Mouse (Mus musculus): ENCODE measurements at regions not wholly inside any gene's neighbourhood (a gene's known extent, or its start where the extent isn't known, plus 50 kb on each side); places are given as distances from the start of the nearest gene placed in this dataset.
A peak's percentile ranks its signal among the peaks of the same experiment; 100 is the strongest.

DNA sequence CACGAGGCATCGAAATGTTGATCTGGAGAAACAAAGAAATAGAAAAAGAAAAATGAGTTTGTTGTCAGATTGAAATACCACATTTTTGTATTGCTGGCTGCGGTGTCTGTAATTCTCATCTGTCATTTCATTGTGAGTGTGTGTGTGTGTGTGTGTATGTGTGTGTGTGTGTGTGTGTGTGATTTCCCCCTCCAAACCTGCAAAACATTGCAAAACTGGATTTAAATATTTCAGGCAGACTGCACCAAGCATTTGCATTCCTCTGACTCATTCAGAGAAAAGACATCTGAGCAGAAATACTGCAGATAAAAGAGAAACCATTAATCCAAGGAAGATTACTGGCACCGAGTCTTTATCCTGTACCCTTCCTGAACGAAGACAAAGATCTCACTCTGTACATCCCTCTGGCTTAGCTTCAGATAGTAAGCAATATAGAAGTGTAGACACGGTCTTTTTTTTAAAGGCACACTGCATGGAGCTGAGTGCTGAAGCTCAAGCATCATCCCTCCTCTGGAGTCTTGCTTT, 196.1 kb downstream of the Tmem38b start:
- intact Hi-C loops (cut with DNase I) = no loop called here
- DNase-seq (ENCODE audit: low spot score in 2 of 2) = peak; percentile 34 to 55

DNA sequence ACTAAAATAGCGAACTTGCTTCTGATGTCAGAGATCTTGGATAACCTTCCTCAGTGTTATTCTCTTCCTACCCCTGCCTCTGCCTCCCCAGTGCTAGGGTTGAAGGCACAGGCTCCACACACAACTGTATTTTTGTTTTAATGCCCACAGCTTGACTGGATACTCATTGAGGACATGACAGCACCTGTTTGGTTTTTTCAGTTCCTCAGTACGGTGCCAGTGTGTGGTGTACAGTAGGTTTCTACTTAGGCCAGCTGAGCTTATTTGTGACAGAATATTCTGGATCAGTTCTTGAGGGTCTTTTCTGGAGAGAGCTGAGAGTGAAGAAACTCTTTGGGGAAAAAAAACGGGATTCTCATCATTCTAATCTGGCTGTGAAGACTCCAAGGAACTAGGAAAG, 201.1 kb downstream of the Tmem38b start:
- intact Hi-C loops (cut with DNase I) = no loop called here

GRCm38 (mm10) chr4:54027565-54028237, 201.9 kb downstream of the Tmem38b start:
- intact Hi-C loops (cut with DNase I) = no loop called here
- peak in 1 of 2 experiments; percentile 24 for DNase-seq (ENCODE audit: low spot score in 2 of 2)

More for the DNA sequence above, 201.1 kb downstream of the Tmem38b start:
- DNase-seq (ENCODE audit: low spot score in 2 of 2) = no peak

GRCm38 (mm10) chr4:54045258-54046029, 219.6 kb downstream of the Tmem38b start:
- DNase-seq (ENCODE audit: low spot score in 2 of 2) = no peak
- intact Hi-C loops (cut with DNase I) = no loop called here

DNA sequence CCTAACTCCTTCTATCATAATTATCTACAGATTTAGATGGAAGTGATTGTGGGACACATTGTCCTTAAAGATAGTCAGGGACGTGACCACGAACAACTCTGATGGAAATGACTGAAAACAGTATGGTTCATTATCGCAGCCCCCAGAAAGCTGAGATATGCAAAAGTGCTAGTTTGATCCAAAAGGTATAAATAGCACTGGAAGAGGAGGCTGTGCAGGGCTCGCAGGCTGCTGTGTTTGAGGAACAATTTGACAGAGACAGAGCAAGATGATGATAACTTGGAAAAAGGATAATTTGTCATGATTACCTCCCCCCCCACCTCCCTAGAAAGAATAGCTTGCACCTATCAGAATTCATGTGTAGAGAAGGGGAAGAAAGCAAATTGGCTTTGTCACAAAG, 238.5 kb downstream of the Tmem38b start:
- DNase-seq (ENCODE audit: low spot score in 2 of 2) = peak; percentile 38 to 62
- intact Hi-C loops (cut with DNase I) = no loop called here

- DNase-seq (ENCODE audit: low spot score in 2 of 2) = no peak
- intact Hi-C loops (cut with DNase I) = no loop called here
Measured at GRCm38 (mm10) chr4:54071951-54072350, 246.1 kb downstream of the Tmem38b start.

GRCm38 (mm10) chr4:54072482-54072881, 246.6 kb downstream of the Tmem38b start:
- DNase-seq (ENCODE audit: low spot score in 2 of 2) = peak in 1 of 2 experiments; percentile 6

DNA sequence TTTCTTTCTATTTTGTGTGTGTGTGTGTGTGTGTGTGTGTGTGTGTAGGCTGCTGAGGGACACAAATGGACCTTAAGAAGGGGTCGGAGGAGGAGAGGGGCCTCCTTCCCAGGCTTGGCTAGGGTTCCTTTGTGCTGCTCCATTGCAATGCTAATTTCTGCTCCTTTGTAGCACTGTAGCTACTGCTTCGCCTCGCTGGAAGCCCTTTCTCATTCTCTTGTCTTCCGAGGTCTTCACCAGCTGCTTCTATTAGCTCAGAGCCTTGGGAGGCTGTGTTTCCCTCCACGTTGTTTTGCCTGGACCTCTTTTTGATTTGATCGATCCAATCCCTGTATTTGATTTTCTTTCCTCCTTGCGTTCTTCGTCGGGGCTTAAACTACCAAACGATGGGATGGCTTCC, 247.1 kb downstream of the Tmem38b start:
- intact Hi-C loops (cut with DNase I) = no loop called here
- no peak for DNase-seq (ENCODE audit: low spot score in 2 of 2)

More at GRCm38 (mm10) chr4:54072482-54072881, 246.6 kb downstream of the Tmem38b start:
- intact Hi-C loops (cut with DNase I) = no loop called here

DNA sequence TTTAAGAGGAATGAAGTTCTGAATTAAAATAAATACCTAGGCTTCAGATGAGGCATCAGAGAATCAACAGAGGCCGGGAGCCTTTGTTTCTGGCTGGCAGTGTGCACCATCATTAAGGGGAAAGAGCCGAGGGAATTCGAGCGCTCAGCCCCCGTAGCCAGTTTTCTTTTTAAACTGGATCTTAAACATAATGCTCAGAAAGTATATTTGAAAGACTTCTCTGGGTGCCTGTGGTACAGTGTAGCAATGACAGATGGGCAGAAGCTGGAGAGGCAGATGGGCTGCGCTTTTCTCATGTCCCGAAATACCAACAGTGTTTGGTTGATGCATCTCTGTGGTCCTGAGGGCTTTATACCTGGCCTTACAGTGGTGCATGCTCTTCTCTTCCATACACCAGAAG, 247.6 kb downstream of the Tmem38b start:
- peak; percentile 58 to 69 for DNase-seq (ENCODE audit: low spot score in 2 of 2)
- intact Hi-C loops (cut with DNase I) = no loop called here

- no peak for DNase-seq (ENCODE audit: low spot score in 2 of 2)
- intact Hi-C loops (cut with DNase I) = no loop called here
Measured at GRCm38 (mm10) chr4:54074226-54074625, 248.4 kb downstream of the Tmem38b start.

GRCm38 (mm10) chr4:54080526-54080925, 254.7 kb downstream of the Tmem38b start:
- intact Hi-C loops (cut with DNase I) = no loop called here
- no peak for DNase-seq (ENCODE audit: low spot score in 2 of 2)

DNA sequence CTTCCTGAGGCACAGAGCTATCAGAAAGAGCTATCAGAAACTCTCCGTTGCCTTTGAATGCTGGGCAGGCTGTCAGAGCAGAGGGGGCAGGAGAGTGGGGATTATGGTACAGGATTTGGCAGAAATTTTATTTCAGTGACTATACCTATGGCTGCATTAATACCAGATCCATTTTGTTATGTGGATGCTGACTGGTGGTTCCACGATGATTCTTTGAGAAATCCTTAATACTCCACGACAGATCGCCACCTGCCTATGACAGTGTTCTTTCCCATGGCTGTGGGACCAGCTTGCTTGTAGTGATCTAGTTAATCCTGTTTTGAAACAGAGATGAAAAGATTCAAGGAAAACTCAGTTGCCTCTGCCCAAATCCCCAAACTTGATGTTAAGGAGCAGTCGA, 255.6 kb downstream of the Tmem38b start:
- no peak for DNase-seq (ENCODE audit: low spot score in 2 of 2)
- intact Hi-C loops (cut with DNase I) = no loop called here

DNA sequence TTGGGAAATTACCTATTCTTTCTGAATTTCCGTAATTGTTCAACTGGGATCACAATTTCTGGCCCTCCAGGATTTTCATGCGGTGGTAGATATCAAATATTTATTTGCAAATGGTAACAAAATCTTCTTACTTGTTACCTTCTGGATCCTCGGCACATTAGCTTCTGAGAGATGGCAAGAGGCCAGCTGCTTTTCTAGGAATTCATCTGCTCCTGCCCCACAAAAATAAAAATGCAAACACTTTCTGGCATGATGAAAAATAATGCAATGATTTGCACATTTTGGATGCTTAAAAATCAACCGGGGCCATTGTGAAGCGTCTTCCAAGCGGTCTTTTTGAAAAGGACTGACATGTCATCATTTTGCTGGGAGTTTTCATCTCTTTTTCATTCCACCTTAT, 258.9 kb downstream of the Tmem38b start:
- intact Hi-C loops (cut with DNase I) = no loop called here

DNA sequence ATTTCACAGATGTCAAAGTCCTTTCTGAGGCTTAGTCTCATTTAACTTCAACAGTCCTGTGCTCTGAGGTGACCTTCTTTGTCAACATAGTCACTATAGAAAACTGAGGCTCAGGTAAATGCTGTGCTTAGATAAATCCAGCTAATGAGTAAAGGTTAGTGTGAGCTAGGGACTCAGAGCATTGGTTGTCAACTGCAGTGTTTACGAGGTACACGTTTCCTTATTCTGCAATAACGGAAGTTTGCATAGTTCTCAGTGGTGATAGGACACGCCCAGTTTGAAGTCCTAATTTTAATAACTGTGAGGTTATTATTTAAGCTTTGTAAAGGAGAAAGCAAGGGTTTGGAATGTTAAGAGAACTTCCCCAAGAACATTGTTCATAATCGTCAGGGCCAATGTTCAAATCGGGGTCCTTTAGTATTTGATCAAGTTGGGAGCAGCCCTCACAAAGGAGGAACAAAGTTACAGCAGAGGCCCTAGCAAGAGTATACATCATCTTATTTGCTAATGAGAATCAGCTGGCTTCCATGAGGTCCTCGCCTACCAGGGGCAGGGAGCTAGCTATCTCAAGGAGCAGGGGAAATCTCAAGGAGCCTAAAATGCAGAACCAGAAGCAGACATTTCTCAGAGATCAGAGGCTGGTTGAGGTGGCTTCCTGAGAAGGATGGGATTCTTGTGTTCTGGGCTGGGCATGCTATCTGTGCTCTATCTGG, 268.6 kb downstream of the Tmem38b start:
- no peak for DNase-seq (ENCODE audit: low spot score in 2 of 2)
- intact Hi-C loops (cut with DNase I) = no loop called here

More for the DNA sequence above, 258.9 kb downstream of the Tmem38b start:
- peak in 1 of 2 experiments; percentile 38 for DNase-seq (ENCODE audit: low spot score in 2 of 2)

- intact Hi-C loops (cut with DNase I) = no loop called here
- DNase-seq (ENCODE audit: low spot score in 2 of 2) = no peak
Measured at GRCm38 (mm10) chr4:54095200-54095930, 269.5 kb downstream of the Tmem38b start.

DNA sequence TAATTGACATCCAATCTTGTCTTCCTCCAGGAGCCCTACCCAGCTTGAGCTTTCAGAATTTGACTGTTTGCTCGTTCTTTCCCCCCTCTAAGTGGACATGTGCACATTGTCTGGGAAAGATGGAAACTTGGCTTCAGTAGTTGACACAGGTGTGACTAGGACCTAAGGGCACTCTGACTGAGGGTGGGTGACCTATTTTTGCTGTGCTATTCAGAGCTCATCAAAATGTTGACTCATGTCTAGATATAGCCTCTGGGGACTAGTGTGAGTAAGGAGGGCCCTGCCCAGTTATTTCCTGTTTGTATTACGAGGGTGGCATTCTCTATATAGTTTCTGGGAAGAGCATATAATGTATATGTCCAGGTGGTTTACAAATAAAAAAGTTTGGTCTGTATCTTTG, 271.7 kb downstream of the Tmem38b start:
- intact Hi-C loops (cut with DNase I) = no loop called here
- no peak for DNase-seq (ENCODE audit: low spot score in 2 of 2)

GRCm38 (mm10) chr4:54100282-54100681, 274.4 kb downstream of the Tmem38b start:
- intact Hi-C loops (cut with DNase I) = no loop called here
- DNase-seq (ENCODE audit: low spot score in 2 of 2) = no peak

- intact Hi-C loops (cut with DNase I) = no loop called here
- no peak for DNase-seq (ENCODE audit: low spot score in 2 of 2)
Measured at GRCm38 (mm10) chr4:54106976-54107375, 281.1 kb downstream of the Tmem38b start.

- intact Hi-C loops (cut with DNase I) = no loop called here
- no peak for DNase-seq (ENCODE audit: low spot score in 2 of 2)
Measured at GRCm38 (mm10) chr4:54116310-54116709, 290.5 kb downstream of the Tmem38b start.

All from left cerebral cortex, postnatal 14 days (tissue).